Mouse (Mus musculus): Measurements from ENCODE around the gene Rims4.

The Rims4 gene

GRCm38 (mm10) chr2:163909604-163910003 is 8.9 kb downstream of the Rims4 start:
- DNase-seq (ENCODE audit: low read depth, low spot score) = no peak

GRCm38 (mm10) chr2:163907131-163907530 is 11.4 kb downstream of the Rims4 start:
- DNase-seq (ENCODE audit: low read depth, low spot score) = no peak

GRCm38 (mm10) chr2:163904323-163904722 is 14.2 kb downstream of the Rims4 start:
- DNase-seq (ENCODE audit: low read depth, low spot score) = no peak

- no peak for DNase-seq (ENCODE audit: low read depth, low spot score)
Observed at GRCm38 (mm10) chr2:163903461-163903860, 15.0 kb downstream of the Rims4 start.

- no peak for DNase-seq (ENCODE audit: low read depth, low spot score)
Observed at GRCm38 (mm10) chr2:163902448-163902847, 16.0 kb downstream of the Rims4 start.

GRCm38 (mm10) chr2:163901043-163901442 is 17.4 kb downstream of the Rims4 start:
- DNase-seq (ENCODE audit: low read depth, low spot score) = no peak

- no peak for DNase-seq (ENCODE audit: low read depth, low spot score)
Observed at GRCm38 (mm10) chr2:163899910-163900411, 18.5 kb downstream of the Rims4 start.

GRCm38 (mm10) chr2:163897988-163898535 is 20.4 kb downstream of the Rims4 start:
- DNase-seq (ENCODE audit: low read depth, low spot score) = no peak

- no peak for DNase-seq (ENCODE audit: low read depth, low spot score)
Observed at GRCm38 (mm10) chr2:163897026-163897425, 21.5 kb downstream of the Rims4 start.

- no peak for DNase-seq (ENCODE audit: low read depth, low spot score)
Observed at GRCm38 (mm10) chr2:163895156-163895555, 23.3 kb downstream of the Rims4 start.

GRCm38 (mm10) chr2:163893446-163894370 is 24.8 kb downstream of the Rims4 start:
- DNase-seq (ENCODE audit: low read depth, low spot score) = no peak

- no peak for DNase-seq (ENCODE audit: low read depth, low spot score)
Observed at GRCm38 (mm10) chr2:163891271-163891670, 27.2 kb downstream of the Rims4 start.

GRCm38 (mm10) chr2:163890586-163890985 is 27.9 kb downstream of the Rims4 start:
- DNase-seq (ENCODE audit: low read depth, low spot score) = no peak

- DNase-seq (ENCODE audit: low read depth, low spot score) = no peak
Observed at GRCm38 (mm10) chr2:163889411-163889810, 29.1 kb downstream of the Rims4 start.

GRCm38 (mm10) chr2:163882859-163883652 is 35.4 kb downstream of the Rims4 start:
- no peak for DNase-seq (ENCODE audit: low read depth, low spot score)

- DNase-seq (ENCODE audit: low read depth, low spot score) = no peak
Observed at GRCm38 (mm10) chr2:163880891-163881290, 37.6 kb downstream of the Rims4 start.

- DNase-seq (ENCODE audit: low read depth, low spot score) = no peak
Observed at GRCm38 (mm10) chr2:163876830-163877498, 41.5 kb downstream of the Rims4 start.

- DNase-seq (ENCODE audit: low read depth, low spot score) = no peak
Observed at GRCm38 (mm10) chr2:163875484-163875883, 43.0 kb downstream of the Rims4 start.

GRCm38 (mm10) chr2:163874877-163875276 is 43.6 kb downstream of the Rims4 start:
- DNase-seq (ENCODE audit: low read depth, low spot score) = no peak

GRCm38 (mm10) chr2:163871906-163872305 is 46.6 kb downstream of the Rims4 start:
- no peak for DNase-seq (ENCODE audit: low read depth, low spot score)

GRCm38 (mm10) chr2:163871266-163871665 is 47.2 kb downstream of the Rims4 start:
- DNase-seq (ENCODE audit: low read depth, low spot score) = no peak
